Mouse (Mus musculus): ENCODE data around the gene Arntl2.

- TF ChIP-seq MAX (IDR thresholded peaks at IDR 0.05; ENCODE audit: low read length) (no peak), CTCF (conservative IDR thresholded peaks at IDR 0.05 in 1 of 2, IDR thresholded peaks at IDR 0.05 in 1 of 2; ENCODE audit: low read depth in 2 of 2, low read length in 2 of 2) (no peak), POLR2A (IDR thresholded peaks at IDR 0.05; ENCODE audit: low read depth, low read length) (no peak), EP300 (IDR thresholded peaks at IDR 0.05; ENCODE audit: low read length) (no peak), UBTF (IDR thresholded peaks at IDR 0.05; ENCODE audit: low read depth, low read length) (no peak), MAZ (IDR thresholded peaks at IDR 0.05; ENCODE audit: low read depth, low read length) (no peak), USF1 (IDR thresholded peaks at IDR 0.05; ENCODE audit: low read depth, low read length) (no peak)
Measured at GRCm38 (mm10) chr6:146752612-146753011, 43.2 kb upstream of the Arntl2 start.

Data from CH12.LX (cell line).